Mouse (Mus musculus) kidney, embryonic 16.5 days (tissue): ENCODE data around the gene Mmp28. TPM values are rescaled to one million over a fixed set of nuclear protein-coding genes. Genes with fewer than 3 reads are reported as not detected.
A peak's percentile ranks its signal among the peaks of the same experiment; 100 is the strongest.

ENCODE experiments used
- ATAC-seq: fragments of 200-750 bp; cut with Nextera tagmentation; 2 replicates; pipeline ENCODE4 v1.8.0; 2017; ENCODE audit warnings: moderate TSS enrichment; ENCODE audit not compliant: low FRiP score, low TSS enrichment
- H3K27ac ChIP-seq: fragments of 300-500 bp; sonication (generic); 2 replicates; pipeline ENCODE4 v1.5.1; 2014; ENCODE audit warnings: low read length
- H3K27me3 ChIP-seq: fragments of 300-500 bp; sonication (generic); 2 replicates; pipeline ENCODE4 v1.6.1; 2014; ENCODE audit warnings: low read length, control low read depth, mixed read lengths; ENCODE audit not compliant: insufficient read depth
- H3K36me3 ChIP-seq: fragments of 300-500 bp; sonication (generic); 2 replicates; pipeline ENCODE4 v1.6.1; 2014; ENCODE audit warnings: low read length, control low read depth, mixed read lengths; ENCODE audit not compliant: insufficient read depth
- H3K4me1 ChIP-seq: fragments of 300-500 bp; sonication (generic); 2 replicates; pipeline ENCODE4 v1.6.1; 2014; ENCODE audit warnings: low read length, control low read depth, mixed read lengths; ENCODE audit not compliant: insufficient read depth
- H3K4me2 ChIP-seq: fragments of 300-500 bp; sonication (generic); replicated peaks from 2 replicates; pipeline ENCODE4 v1.6.1; 2014; ENCODE audit warnings: low read depth, low read length
- H3K4me3 ChIP-seq: fragments of 300-500 bp; sonication (generic); 2 replicates; pipeline ENCODE4 v1.5.1; 2014; ENCODE audit warnings: mild to moderate bottlenecking, low read length
- H3K9ac ChIP-seq: fragments of 300-500 bp; sonication (generic); replicated peaks from 2 replicates; pipeline ENCODE4 v1.6.1; 2014; ENCODE audit warnings: low read length
- H3K9me3 ChIP-seq: fragments of 300-500 bp; sonication (generic); 2 replicates; pipeline ENCODE4 v1.6.1; 2016; ENCODE audit warnings: low read length, control low read depth
- WGBS: fragments of 180-500 bp; shearing (Covaris S2); extraction: QIAGEN DNeasy Blood & Tissue Kit; methylation state at CpG from one replicate; pipeline ENCODE4 v1.1.7; 2014; 5-methylcytosine and 5-hydroxymethylcytosine counted together
- polyA plus RNA-seq: library from polyadenylated mRNA; unstranded; fragments of >200 nt; fragmentation: Nextera tagmentation; extraction: Ambion mirVana; gene quantifications from 2 replicates; pipeline ENCODE4 v1.2.1, GENCODE M21; 2015

Mmp28 gene
- polyA plus RNA-seq, 1 experiment from 2014 or later, result 1.7 TPM

- no peak within 1 kb of the TSS for H3K4me2 ChIP-seq
- WGBS, result 100% methylated on average over 1 of the region's 1 CpGs
- no peaks in the 10 kb centered on the region for H3K9me3 ChIP-seq
- no peak for ATAC-seq
- H3K9ac ChIP-seq, result no peak within 1 kb of the TSS
- peaks cover 19% of the 10 kb centered on the region for H3K27me3 ChIP-seq
- no peak within 1 kb of the TSS for H3K4me3 ChIP-seq
- H3K27ac ChIP-seq, result no peak within 1 kb of the TSS
- no peaks in the 10 kb centered on the region for H3K4me1 ChIP-seq
- H3K36me3 ChIP-seq, result no peaks in the 10 kb centered on the region
Measured at GRCm38 (mm10) chr11:83437377-83437776, 25.5 kb downstream of the Mmp28 start, which contains the start of gene 1700020L24Rik. 1700020L24Rik (plus strand) TSS chr11:83437677.

DNA sequence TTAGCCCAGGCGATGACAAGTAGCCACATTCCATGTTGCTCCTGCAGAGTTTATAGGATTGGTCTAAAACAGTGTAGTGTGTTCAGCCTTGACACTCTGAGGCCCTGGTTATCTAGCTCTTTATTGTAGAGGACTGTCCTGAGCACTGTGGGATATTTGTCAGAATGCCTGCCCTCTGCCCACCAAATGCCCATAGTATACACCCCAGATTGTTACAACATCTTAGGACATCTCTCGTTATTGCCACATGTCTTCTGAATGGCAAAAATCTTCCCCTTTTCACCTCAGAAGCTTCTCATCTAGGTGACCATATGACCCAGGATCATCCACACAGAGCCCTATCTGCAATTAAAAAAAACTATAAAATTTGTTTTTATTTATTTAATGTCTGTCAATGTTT lies 30.3 kb downstream of the Mmp28 start:
- Histone ChIP-seq H3K9me3 (no peaks in the 10 kb centered on the region), H3K9ac (no peak overlapping the region), H3K27ac (no peak overlapping the region), H3K27me3 (peaks cover 22% of the 10 kb centered on the region), H3K4me1 (peaks cover 3% of the 10 kb centered on the region; the same call in 1 of the 2 replicates), H3K4me2 (no peak overlapping the region), H3K36me3 (no peaks in the 10 kb centered on the region), H3K4me3 (no peak overlapping the region)
- WGBS, result 72% methylated on average over 2 of the region's 2 CpGs
- no peak for ATAC-seq

GRCm38 (mm10) chr11:83429355-83429754 lies 33.5 kb downstream of the Mmp28 start, which contains the start of gene Gas2l2:
Gas2l2 (minus strand) TSS chr11:83429455.
- Histone ChIP-seq H3K9ac (no peak within 1 kb of the TSS; the same call in 1 of the 2 replicates), H3K9me3 (no peaks in the 10 kb centered on the region), H3K4me1 (peaks cover 3% of the 10 kb centered on the region; the same call in 1 of the 2 replicates), H3K27me3 (peaks cover 31% of the 10 kb centered on the region), H3K4me2 (no peak within 1 kb of the TSS), H3K27ac (no peak within 1 kb of the TSS), H3K36me3 (no peaks in the 10 kb centered on the region), H3K4me3 (no peak within 1 kb of the TSS)
- 52% methylated on average over 5 of the region's 5 CpGs for WGBS
- ATAC-seq, result no peak

GRCm38 (mm10) chr11:83426964-83427363 lies 35.9 kb downstream of the Mmp28 start:
- no peak overlapping the region for H3K4me3 ChIP-seq
- peaks cover 3% of the 10 kb centered on the region; the same call in 1 of the 2 replicates for H3K4me1 ChIP-seq
- 21% methylated on average over 17 of the region's 17 CpGs for WGBS
- H3K27me3 ChIP-seq, result peaks cover 31% of the 10 kb centered on the region
- H3K27ac ChIP-seq, result no peak overlapping the region
- H3K9me3 ChIP-seq, result no peaks in the 10 kb centered on the region
- no peak overlapping the region for H3K4me2 ChIP-seq
- H3K36me3 ChIP-seq, result no peaks in the 10 kb centered on the region
- 0 out of 2 replicates have a peak, but pooled peaks have one; percentile 17 for ATAC-seq
- no peak overlapping the region for H3K9ac ChIP-seq

DNA sequence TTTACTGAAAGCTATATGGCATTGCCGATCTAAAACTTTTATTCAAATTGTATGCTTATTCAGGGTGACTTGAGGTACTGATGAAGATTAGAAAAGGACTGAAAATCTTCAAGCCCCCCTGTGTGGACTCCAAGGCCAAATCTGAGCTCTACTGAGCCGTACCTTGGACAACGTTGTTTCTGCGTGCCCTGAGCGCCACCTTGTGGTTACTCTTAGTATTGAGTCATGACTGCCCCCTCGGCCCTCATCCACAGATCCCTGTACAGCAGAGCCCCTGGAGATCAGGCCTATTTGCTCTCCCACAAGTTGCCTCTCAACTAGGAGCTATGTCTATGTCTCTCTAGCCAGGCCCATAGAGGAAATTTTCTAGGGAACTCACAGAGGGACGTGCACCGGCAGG lies 38.2 kb downstream of the Mmp28 start:
- Histone ChIP-seq H3K9ac (no peak overlapping the region), H3K9me3 (no peaks in the 10 kb centered on the region), H3K27me3 (peaks cover 40% of the 10 kb centered on the region), H3K36me3 (no peaks in the 10 kb centered on the region), H3K27ac (no peak overlapping the region), H3K4me1 (peaks cover 3% of the 10 kb centered on the region; the same call in 1 of the 2 replicates), H3K4me2 (no peak overlapping the region), H3K4me3 (no peak overlapping the region)
- WGBS, result 7% methylated on average over 8 of the region's 8 CpGs
- ATAC-seq, result no peak

DNA sequence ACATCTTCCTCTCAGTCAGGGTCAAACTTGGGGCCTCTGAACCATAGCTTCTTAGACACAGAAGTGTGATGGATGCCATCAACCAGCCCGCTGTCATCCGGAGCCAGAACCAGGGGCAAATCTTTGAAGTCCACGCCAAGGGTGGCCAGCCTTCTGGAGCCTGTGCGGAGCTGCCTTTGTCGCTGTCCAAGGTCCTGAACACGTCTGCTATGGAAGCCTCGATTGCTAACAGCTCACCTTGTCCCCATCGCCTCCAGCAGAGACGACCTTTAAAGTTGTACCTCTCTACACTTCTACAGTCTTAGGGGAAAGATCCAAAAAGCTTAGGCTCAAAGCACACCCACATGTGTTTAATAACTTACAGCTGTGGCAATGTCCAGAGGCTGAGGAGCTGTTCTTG lies 41.6 kb downstream of the Mmp28 start:
- Histone ChIP-seq H3K4me2 (no peak overlapping the region), H3K4me1 (peaks cover 7% of the 10 kb centered on the region; the same call in 1 of the 2 replicates), H3K36me3 (no peaks in the 10 kb centered on the region), H3K9me3 (no peaks in the 10 kb centered on the region), H3K9ac (no peak overlapping the region), H3K4me3 (no peak overlapping the region), H3K27ac (no peak overlapping the region), H3K27me3 (peaks cover 35% of the 10 kb centered on the region)
- no peak for ATAC-seq
- 2% methylated on average over 9 of the region's 9 CpGs for WGBS

DNA sequence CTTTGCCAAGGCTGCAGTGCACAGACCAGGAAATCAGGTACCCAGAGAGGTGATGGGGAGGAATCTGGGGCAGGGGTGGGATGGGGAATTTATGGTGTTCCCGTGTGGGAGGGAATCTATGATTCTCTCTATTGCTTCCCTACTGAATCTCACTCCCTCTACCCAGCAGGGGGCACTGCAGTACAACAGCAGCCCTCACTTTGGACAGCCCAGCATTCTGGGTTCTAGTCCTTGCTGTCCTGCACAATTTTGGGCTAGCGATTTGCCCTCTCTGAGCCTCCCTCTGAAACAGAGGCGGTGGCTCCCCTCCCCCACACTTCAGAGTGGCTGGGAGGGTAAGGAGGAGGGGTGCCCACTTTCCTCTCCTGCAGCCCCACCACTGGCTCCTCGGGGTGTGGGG lies 42.5 kb downstream of the Mmp28 start:
- no peak for ATAC-seq
- WGBS, result 39% methylated on average over 4 of the region's 4 CpGs
- H3K4me2 ChIP-seq, result no peak overlapping the region
- no peak overlapping the region for H3K27ac ChIP-seq
- H3K9ac ChIP-seq, result no peak overlapping the region
- H3K4me3 ChIP-seq, result no peak overlapping the region
- H3K9me3 ChIP-seq, result no peaks in the 10 kb centered on the region
- peaks cover 7% of the 10 kb centered on the region; the same call in 1 of the 2 replicates for H3K4me1 ChIP-seq
- H3K27me3 ChIP-seq, result peaks cover 32% of the 10 kb centered on the region
- no peaks in the 10 kb centered on the region for H3K36me3 ChIP-seq

- no peaks in the 10 kb centered on the region for H3K9me3 ChIP-seq
- no peaks in the 10 kb centered on the region for H3K36me3 ChIP-seq
- H3K9ac ChIP-seq, result no peak overlapping the region
- peaks cover 7% of the 10 kb centered on the region; the same call in 1 of the 2 replicates for H3K4me1 ChIP-seq
- no peak overlapping the region for H3K4me3 ChIP-seq
- H3K4me2 ChIP-seq, result no peak overlapping the region; the same call in 1 of the 2 replicates
- no peak overlapping the region for H3K27ac ChIP-seq
- 6% methylated on average over 38 of the region's 38 CpGs for WGBS
- H3K27me3 ChIP-seq, result peaks cover 32% of the 10 kb centered on the region
- peak; percentile 27; the same call in 1 of the 2 replicates for ATAC-seq
Measured at GRCm38 (mm10) chr11:83418566-83418965, 44.3 kb downstream of the Mmp28 start.

DNA sequence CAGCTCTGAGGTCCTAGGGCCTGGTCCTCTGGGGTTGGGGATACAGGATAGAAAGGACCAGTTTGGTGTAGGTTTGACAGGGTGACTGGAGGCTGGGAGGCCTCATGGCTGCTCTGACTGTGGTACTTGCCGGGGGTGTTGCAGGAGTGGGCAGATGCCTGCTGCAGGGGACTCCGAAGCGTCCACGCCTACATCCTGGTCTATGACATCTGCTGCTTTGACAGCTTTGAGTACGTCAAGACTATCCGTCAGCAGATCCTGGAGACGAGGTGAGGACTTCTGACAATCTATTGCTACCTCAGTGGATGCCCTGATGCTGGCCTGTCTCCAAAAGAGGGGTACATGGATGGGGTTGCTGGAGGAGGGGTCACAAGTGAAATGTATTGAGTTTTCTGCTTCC lies 45.2 kb downstream of the Mmp28 start:
- ATAC-seq, result no peak
- H3K27me3 ChIP-seq, result peaks cover 32% of the 10 kb centered on the region
- no peaks in the 10 kb centered on the region for H3K9me3 ChIP-seq
- peaks cover 7% of the 10 kb centered on the region; the same call in 1 of the 2 replicates for H3K4me1 ChIP-seq
- H3K4me2 ChIP-seq, result no peak overlapping the region
- no peak overlapping the region for H3K27ac ChIP-seq
- H3K9ac ChIP-seq, result no peak overlapping the region
- H3K36me3 ChIP-seq, result no peaks in the 10 kb centered on the region
- no peak overlapping the region for H3K4me3 ChIP-seq
- WGBS, result 81% methylated on average over 7 of the region's 7 CpGs

- H3K36me3 ChIP-seq, result no peaks in the 10 kb centered on the region
- no peak overlapping the region for H3K27ac ChIP-seq
- H3K9me3 ChIP-seq, result no peaks in the 10 kb centered on the region
- H3K4me1 ChIP-seq, result peaks cover 7% of the 10 kb centered on the region; the same call in 1 of the 2 replicates
- WGBS, result 4% methylated on average over 5 of the region's 5 CpGs
- H3K27me3 ChIP-seq, result peaks cover 32% of the 10 kb centered on the region
- no peak for ATAC-seq
- no peak overlapping the region for H3K4me3 ChIP-seq
- no peak overlapping the region for H3K4me2 ChIP-seq
- H3K9ac ChIP-seq, result no peak overlapping the region
Measured at GRCm38 (mm10) chr11:83417080-83417479, 45.8 kb downstream of the Mmp28 start.
